Mouse (Mus musculus): ENCODE data around the gene Trip10. TPM values are rescaled to one million over a fixed set of nuclear protein-coding genes. Genes with fewer than 3 reads are reported as not detected.

Gene Trip10
- polyA plus RNA-seq, 1 experiment from 2014 or later = 12.4 TPM

GRCm38 (mm10) chr17:57227468-57227867, 21.8 kb upstream of the Trip10 start:
- Histone ChIP-seq H3K4me2 (replicated peaks) (no peak overlapping the region), H3K9me3 (no peaks in the 10 kb centered on the region), H3K27ac (replicated peaks) (no peak overlapping the region), H3K27me3 (no peaks in the 10 kb centered on the region), H3K9ac (replicated peaks) (no peak overlapping the region), H3K36me3 (no peaks in the 10 kb centered on the region), H3K4me1 (no peaks in the 10 kb centered on the region), H3K4me3 (no peak overlapping the region)
- no peak for ATAC-seq (replicated peaks)
- whole genome bisulfite sequencing = 87% methylated on average over 2 of the region's 2 CpGs

GRCm38 (mm10) chr17:57228014-57228413, 21.2 kb upstream of the Trip10 start, which contains the start of gene C3:
Gene C3 (minus strand): TSS chr17:57228136.
- H3K27me3 ChIP-seq = no peaks in the 10 kb centered on the region
- WGBS = 87% methylated on average over 3 of the region's 3 CpGs
- no peak within 1 kb of the TSS for H3K9ac ChIP-seq (replicated peaks)
- no peaks in the 10 kb centered on the region for H3K9me3 ChIP-seq
- ATAC-seq (replicated peaks) = no peak
- no peaks in the 10 kb centered on the region for H3K36me3 ChIP-seq
- H3K4me2 ChIP-seq (replicated peaks) = no peak within 1 kb of the TSS
- H3K27ac ChIP-seq (replicated peaks) = no peak within 1 kb of the TSS
- H3K4me3 ChIP-seq = no peak within 1 kb of the TSS
- H3K4me1 ChIP-seq = no peaks in the 10 kb centered on the region

GRCm38 (mm10) chr17:57228873-57229272, 20.4 kb upstream of the Trip10 start:
- H3K27ac ChIP-seq (replicated peaks) = no peak overlapping the region
- no peak overlapping the region for H3K9ac ChIP-seq (replicated peaks)
- no peaks in the 10 kb centered on the region for H3K9me3 ChIP-seq
- no peaks in the 10 kb centered on the region for H3K4me1 ChIP-seq
- H3K4me2 ChIP-seq (replicated peaks) = no peak overlapping the region
- no peak for ATAC-seq (replicated peaks)
- no peak overlapping the region for H3K4me3 ChIP-seq
- H3K36me3 ChIP-seq = no peaks in the 10 kb centered on the region
- no peaks in the 10 kb centered on the region for H3K27me3 ChIP-seq
- 89% methylated on average over 3 of the region's 3 CpGs for WGBS

GRCm38 (mm10) chr17:57229851-57230727, 19.2 kb upstream of the Trip10 start:
- H3K27ac ChIP-seq (replicated peaks) = no peak overlapping the region
- no peaks in the 10 kb centered on the region for H3K27me3 ChIP-seq
- no peak overlapping the region for H3K4me3 ChIP-seq
- H3K9ac ChIP-seq (replicated peaks) = no peak overlapping the region
- no peaks in the 10 kb centered on the region for H3K9me3 ChIP-seq
- H3K4me2 ChIP-seq (replicated peaks) = no peak overlapping the region
- WGBS = 80% methylated on average over 15 of the region's 15 CpGs
- H3K4me1 ChIP-seq = no peaks in the 10 kb centered on the region
- no peaks in the 10 kb centered on the region for H3K36me3 ChIP-seq
- ATAC-seq (replicated peaks) = no peak

- Histone ChIP-seq H3K36me3 (no peaks in the 10 kb centered on the region), H3K4me3 (no peak overlapping the region), H3K27ac (replicated peaks) (no peak overlapping the region), H3K27me3 (no peaks in the 10 kb centered on the region), H3K9ac (replicated peaks) (no peak overlapping the region), H3K9me3 (no peaks in the 10 kb centered on the region), H3K4me2 (replicated peaks) (no peak overlapping the region), H3K4me1 (no peaks in the 10 kb centered on the region)
- WGBS = 69% methylated on average over 6 of the region's 6 CpGs
- no peak for ATAC-seq (replicated peaks)
These were observed 18.5 kb upstream of the Trip10 start for GRCm38 (mm10) chr17:57230728-57231125.

GRCm38 (mm10) chr17:57231321-57231771, 17.9 kb upstream of the Trip10 start:
- ATAC-seq (replicated peaks) = no peak
- H3K9ac ChIP-seq (replicated peaks) = no peak overlapping the region
- H3K27ac ChIP-seq (replicated peaks) = no peak overlapping the region
- no peaks in the 10 kb centered on the region for H3K27me3 ChIP-seq
- H3K4me2 ChIP-seq (replicated peaks) = no peak overlapping the region
- H3K36me3 ChIP-seq = no peaks in the 10 kb centered on the region
- no peaks in the 10 kb centered on the region for H3K4me1 ChIP-seq
- H3K4me3 ChIP-seq = no peak overlapping the region
- H3K9me3 ChIP-seq = no peaks in the 10 kb centered on the region

- Histone ChIP-seq H3K9ac (replicated peaks) (no peak overlapping the region), H3K36me3 (no peaks in the 10 kb centered on the region), H3K4me2 (replicated peaks) (no peak overlapping the region), H3K27me3 (no peaks in the 10 kb centered on the region), H3K27ac (replicated peaks) (no peak overlapping the region), H3K4me1 (no peaks in the 10 kb centered on the region), H3K9me3 (no peaks in the 10 kb centered on the region), H3K4me3 (no peak overlapping the region)
- ATAC-seq (replicated peaks) = no peak
- 91% methylated on average over 1 of the region's 1 CpGs for WGBS
These were observed 17.1 kb upstream of the Trip10 start for GRCm38 (mm10) chr17:57232200-57232599.

GRCm38 (mm10) chr17:57233038-57233437, 16.2 kb upstream of the Trip10 start:
- no peaks in the 10 kb centered on the region for H3K36me3 ChIP-seq
- no peaks in the 10 kb centered on the region for H3K27me3 ChIP-seq
- H3K4me2 ChIP-seq (replicated peaks) = no peak overlapping the region
- ATAC-seq (replicated peaks) = no peak
- no peaks in the 10 kb centered on the region for H3K9me3 ChIP-seq
- no peak overlapping the region for H3K9ac ChIP-seq (replicated peaks)
- H3K4me1 ChIP-seq = no peaks in the 10 kb centered on the region
- H3K27ac ChIP-seq (replicated peaks) = no peak overlapping the region
- WGBS = 54% methylated on average over 7 of the region's 7 CpGs
- no peak overlapping the region for H3K4me3 ChIP-seq

- Histone ChIP-seq H3K27me3 (no peaks in the 10 kb centered on the region), H3K9me3 (no peaks in the 10 kb centered on the region), H3K9ac (replicated peaks) (no peak overlapping the region), H3K4me2 (replicated peaks) (no peak overlapping the region), H3K4me1 (no peaks in the 10 kb centered on the region), H3K27ac (replicated peaks) (no peak overlapping the region), H3K36me3 (no peaks in the 10 kb centered on the region), H3K4me3 (no peak overlapping the region)
- ATAC-seq (replicated peaks) = no peak
- 81% methylated on average over 12 of the region's 12 CpGs for WGBS
These were observed 14.9 kb upstream of the Trip10 start for GRCm38 (mm10) chr17:57234254-57234928.

GRCm38 (mm10) chr17:57235803-57236202, 13.5 kb upstream of the Trip10 start:
- Histone ChIP-seq H3K4me2 (replicated peaks) (no peak overlapping the region), H3K4me1 (no peaks in the 10 kb centered on the region), H3K9me3 (no peaks in the 10 kb centered on the region), H3K9ac (replicated peaks) (no peak overlapping the region), H3K27ac (replicated peaks) (no peak overlapping the region), H3K4me3 (no peak overlapping the region), H3K27me3 (no peaks in the 10 kb centered on the region), H3K36me3 (no peaks in the 10 kb centered on the region)
- WGBS = 90% methylated on average over 5 of the region's 5 CpGs
- no peak for ATAC-seq (replicated peaks)

GRCm38 (mm10) chr17:57237181-57237580, 12.1 kb upstream of the Trip10 start:
- H3K27ac ChIP-seq (replicated peaks) = no peak overlapping the region
- WGBS = 90% methylated on average over 9 of the region's 9 CpGs
- no peak for ATAC-seq (replicated peaks)

GRCm38 (mm10) chr17:57243650-57244370, 5.4 kb upstream of the Trip10 start:
- Histone ChIP-seq H3K4me1 (peaks cover 14% of the 10 kb centered on the region), H3K27ac (replicated peaks) (no peak overlapping the region), H3K4me3 (no peak overlapping the region), H3K27me3 (no peaks in the 10 kb centered on the region), H3K4me2 (replicated peaks) (no peak overlapping the region), H3K36me3 (peaks cover 7% of the 10 kb centered on the region; the same call in 1 of the 2 replicates), H3K9ac (replicated peaks) (no peak overlapping the region), H3K9me3 (no peaks in the 10 kb centered on the region)
- 75% methylated on average over 10 of the region's 10 CpGs for WGBS
- ATAC-seq (replicated peaks) = no peak

More at GRCm38 (mm10) chr17:57237181-57237580, 12.1 kb upstream of the Trip10 start:
- Histone ChIP-seq H3K4me2 (replicated peaks) (no peak overlapping the region), H3K27me3 (no peaks in the 10 kb centered on the region), H3K9me3 (no peaks in the 10 kb centered on the region), H3K4me1 (no peaks in the 10 kb centered on the region), H3K4me3 (no peak overlapping the region), H3K36me3 (peaks cover 4% of the 10 kb centered on the region; the same call in 1 of the 2 replicates), H3K9ac (replicated peaks) (no peak overlapping the region)

All from forebrain, embryonic 15.5 days (tissue).